Mouse (Mus musculus): ENCODE data around the gene AC129217.1. TPM values are rescaled to one million over a fixed set of nuclear protein-coding genes. Genes with fewer than 3 reads are reported as not detected.

Gene AC129217.1
- polyA plus RNA-seq, 1 experiment from 2014 or later = not detected

DNA sequence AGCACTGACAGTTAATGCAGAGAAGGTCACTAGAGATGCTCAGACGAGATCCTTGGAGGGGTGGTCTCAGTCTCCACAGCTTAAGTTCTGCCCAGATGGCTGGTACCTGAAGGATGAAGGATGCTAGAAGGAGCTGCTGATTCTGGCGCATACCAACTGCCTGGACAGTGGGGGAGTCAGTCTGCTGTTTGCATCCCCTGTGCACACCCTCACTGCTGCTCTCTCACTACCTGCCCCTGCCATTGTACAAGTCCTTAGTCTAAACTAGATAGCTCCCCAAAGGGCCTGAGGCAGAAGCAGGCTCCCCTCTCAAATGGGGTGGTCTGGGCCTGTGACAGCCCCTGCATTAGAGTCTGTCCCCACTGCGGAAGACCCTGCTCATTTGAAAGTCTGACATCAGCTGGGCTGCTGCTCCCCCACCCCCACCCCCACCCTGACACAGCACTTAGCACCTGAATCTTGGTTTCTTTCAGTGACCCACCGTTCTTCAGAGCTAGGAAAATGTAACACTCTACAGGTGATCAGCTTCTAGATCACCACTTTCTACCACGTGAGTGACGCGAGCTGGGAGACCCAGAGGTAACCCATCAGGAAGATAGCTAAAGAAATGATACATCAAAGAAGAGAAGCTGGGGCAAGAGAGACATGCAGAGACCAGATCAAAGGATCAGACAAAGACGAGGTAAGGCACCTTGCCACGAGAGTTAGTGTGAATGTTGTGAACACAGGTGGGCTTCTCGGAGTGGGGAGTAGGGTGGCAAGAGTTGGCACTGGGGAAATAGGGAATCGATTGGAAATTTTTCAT is 9.7 kb downstream of the AC129217.1 start, which contains the start of gene Gng3:
Gene Gng3, minus strand, starts transcription at position 92 of the 805 bp plus-strand sequence.
- H3K4me3 ChIP-seq (ENCODE audit: low read depth, low read length) = peak within 1 kb of the TSS; percentile 80
- H3K36me3 ChIP-seq (ENCODE audit: control insufficient read depth, insufficient read depth) = peaks cover 9% of the 10 kb centered on the region
- no peak for ATAC-seq (ENCODE audit: low read depth)
- 0 out of 2 replicates have a peak within 1 kb of the TSS, but pooled peaks have one; percentile 1 for H3K27ac ChIP-seq (ENCODE audit: low read length)
- H3K9me3 ChIP-seq (replicated peaks; ENCODE audit: control insufficient read depth, low read length) = no peaks in the 10 kb centered on the region
- H3K27me3 ChIP-seq (ENCODE audit: control insufficient read depth, insufficient read depth, low read depth, low read length) = no peaks in the 10 kb centered on the region
- H3K4me1 ChIP-seq (ENCODE audit: control insufficient read depth, low read depth, low read length) = peaks cover 29% of the 10 kb centered on the region
- WGBS (ENCODE audit: insufficient replicate concordance) = 78% methylated on average over 11 of the region's 11 CpGs
- H3K9ac ChIP-seq (ENCODE audit: low read depth, low read length) = peak within 1 kb of the TSS; percentile 90
- H3K4me2 ChIP-seq (ENCODE audit: low read depth, low read length) = peak within 1 kb of the TSS; percentile 75

DNA sequence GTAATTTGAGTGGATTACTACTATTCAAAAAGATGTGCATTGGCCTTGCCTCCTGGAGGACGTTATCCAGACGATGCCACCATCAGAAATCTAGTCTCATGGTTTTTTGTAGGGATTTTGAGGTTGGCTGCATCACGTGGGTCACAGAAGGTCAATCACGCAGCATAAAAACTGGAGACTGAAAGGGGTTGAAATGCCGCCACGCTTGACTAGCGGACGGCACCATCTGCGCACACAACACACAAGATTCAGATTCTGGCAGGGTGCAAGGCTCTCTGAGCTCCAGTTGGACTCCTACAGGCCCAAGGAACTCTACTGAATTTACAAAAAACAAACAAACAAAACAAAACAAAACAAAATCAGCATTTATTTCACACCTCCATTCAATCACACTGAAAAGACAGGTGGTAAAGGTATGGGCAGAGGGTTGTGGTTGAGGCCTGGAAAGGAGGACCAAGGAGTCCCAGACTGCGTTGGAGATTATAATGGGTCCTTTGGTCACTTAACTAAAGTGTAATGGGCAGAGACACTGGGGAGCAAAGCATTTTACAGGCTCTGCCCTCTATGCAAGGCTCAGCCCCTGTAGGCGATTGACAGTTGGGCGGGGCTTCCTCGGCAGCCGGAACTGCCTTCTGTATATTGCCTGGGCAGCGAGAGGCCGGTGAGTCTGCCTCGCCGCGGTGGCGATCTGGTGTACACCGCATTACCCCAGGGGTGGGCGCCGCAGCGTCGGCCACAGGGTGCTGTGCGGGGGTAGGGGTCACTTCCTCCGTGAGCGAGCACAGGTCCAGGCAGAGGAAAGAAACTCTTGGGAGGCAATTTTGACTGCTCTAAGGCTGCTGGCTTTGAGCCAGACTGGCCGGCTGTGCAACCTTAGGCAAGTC is 10.6 kb downstream of the AC129217.1 start:
- Histone ChIP-seq H3K9me3 (replicated peaks; ENCODE audit: control insufficient read depth, low read length) (no peaks in the 10 kb centered on the region), H3K27ac (ENCODE audit: low read length) (peak overlapping the region; percentile 43; the same call in 1 of the 2 replicates), H3K4me3 (ENCODE audit: low read depth, low read length) (peak overlapping the region; percentile 67), H3K36me3 (ENCODE audit: control insufficient read depth, insufficient read depth) (peaks cover 2% of the 10 kb centered on the region; the same call in 1 of the 2 replicates), H3K4me1 (ENCODE audit: control insufficient read depth, low read depth, low read length) (peaks cover 29% of the 10 kb centered on the region), H3K27me3 (ENCODE audit: control insufficient read depth, insufficient read depth, low read depth, low read length) (no peaks in the 10 kb centered on the region), H3K9ac (ENCODE audit: low read depth, low read length) (peak overlapping the region; percentile 74), H3K4me2 (ENCODE audit: low read depth, low read length) (peak overlapping the region; percentile 75)
- WGBS (ENCODE audit: insufficient replicate concordance) = 26% methylated on average over 29 of the region's 29 CpGs
- ATAC-seq (ENCODE audit: low read depth) = peak; percentile 73

- H3K9me3 ChIP-seq (replicated peaks; ENCODE audit: control insufficient read depth, low read length) = no peaks in the 10 kb centered on the region
- H3K27me3 ChIP-seq (ENCODE audit: control insufficient read depth, insufficient read depth, low read depth, low read length) = no peaks in the 10 kb centered on the region
- H3K4me2 ChIP-seq (ENCODE audit: low read depth, low read length) = peak overlapping the region; percentile 75
- no peak overlapping the region for H3K27ac ChIP-seq (ENCODE audit: low read length)
- WGBS (ENCODE audit: insufficient replicate concordance) = 82% methylated on average over 7 of the region's 7 CpGs
- ATAC-seq (ENCODE audit: low read depth) = no peak
- no peak overlapping the region; the same call in 1 of the 2 replicates for H3K9ac ChIP-seq (ENCODE audit: low read depth, low read length)
- H3K4me1 ChIP-seq (ENCODE audit: control insufficient read depth, low read depth, low read length) = peaks cover 29% of the 10 kb centered on the region
- peaks cover 3% of the 10 kb centered on the region; the same call in 1 of the 2 replicates for H3K36me3 ChIP-seq (ENCODE audit: control insufficient read depth, insufficient read depth)
- peak overlapping the region; percentile 67 for H3K4me3 ChIP-seq (ENCODE audit: low read depth, low read length)
Measured at GRCm38 (mm10) chr19:8841012-8841411, 11.4 kb downstream of the AC129217.1 start.

DNA sequence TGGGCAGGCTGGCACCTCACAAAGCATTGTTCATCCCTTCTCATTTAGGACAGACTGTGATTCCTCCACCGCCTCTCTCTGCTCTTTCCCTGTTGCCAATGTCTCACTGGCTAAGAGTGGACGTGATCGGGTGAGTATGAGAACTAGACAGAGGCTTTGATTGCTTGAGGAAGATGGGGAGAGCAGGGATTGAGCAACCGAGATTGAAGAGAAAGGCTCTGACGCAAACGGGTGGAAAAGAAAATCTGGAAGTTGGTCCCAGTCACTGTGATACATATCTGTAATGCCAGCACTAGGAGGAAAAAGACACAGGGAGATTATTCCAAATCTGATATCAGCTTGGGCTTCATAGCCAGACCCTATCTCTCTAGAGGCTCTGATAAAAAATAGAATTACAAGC is 13.4 kb downstream of the AC129217.1 start:
- peaks cover 8% of the 10 kb centered on the region; the same call in 1 of the 2 replicates for H3K36me3 ChIP-seq (ENCODE audit: control insufficient read depth, insufficient read depth)
- no peaks in the 10 kb centered on the region for H3K27me3 ChIP-seq (ENCODE audit: control insufficient read depth, insufficient read depth, low read depth, low read length)
- 61% methylated on average over 6 of the region's 6 CpGs for WGBS (ENCODE audit: insufficient replicate concordance)
- no peak overlapping the region for H3K9ac ChIP-seq (ENCODE audit: low read depth, low read length)
- ATAC-seq (ENCODE audit: low read depth) = no peak
- no peak overlapping the region for H3K4me3 ChIP-seq (ENCODE audit: low read depth, low read length)
- peaks cover 21% of the 10 kb centered on the region for H3K4me1 ChIP-seq (ENCODE audit: control insufficient read depth, low read depth, low read length)
- H3K9me3 ChIP-seq (replicated peaks; ENCODE audit: control insufficient read depth, low read length) = no peaks in the 10 kb centered on the region
- H3K4me2 ChIP-seq (ENCODE audit: low read depth, low read length) = no peak overlapping the region
- H3K27ac ChIP-seq (ENCODE audit: low read length) = no peak overlapping the region

GRCm38 (mm10) chr19:8844371-8845129 is 15.0 kb downstream of the AC129217.1 start:
- Histone ChIP-seq H3K9ac (ENCODE audit: low read depth, low read length) (no peak overlapping the region), H3K36me3 (ENCODE audit: control insufficient read depth, insufficient read depth) (peaks cover 8% of the 10 kb centered on the region; the same call in 1 of the 2 replicates), H3K27me3 (ENCODE audit: control insufficient read depth, insufficient read depth, low read depth, low read length) (no peaks in the 10 kb centered on the region), H3K4me2 (ENCODE audit: low read depth, low read length) (no peak overlapping the region), H3K27ac (ENCODE audit: low read length) (no peak overlapping the region), H3K4me1 (ENCODE audit: control insufficient read depth, low read depth, low read length) (peaks cover 11% of the 10 kb centered on the region), H3K9me3 (replicated peaks; ENCODE audit: control insufficient read depth, low read length) (no peaks in the 10 kb centered on the region), H3K4me3 (ENCODE audit: low read depth, low read length) (no peak overlapping the region)
- no peak for ATAC-seq (ENCODE audit: low read depth)
- 59% methylated on average over 5 of the region's 5 CpGs for WGBS (ENCODE audit: insufficient replicate concordance)

GRCm38 (mm10) chr19:8848356-8848755 is 18.8 kb downstream of the AC129217.1 start:
- Histone ChIP-seq H3K4me3 (ENCODE audit: low read depth, low read length) (no peak overlapping the region), H3K27me3 (ENCODE audit: control insufficient read depth, insufficient read depth, low read depth, low read length) (no peaks in the 10 kb centered on the region), H3K9me3 (replicated peaks; ENCODE audit: control insufficient read depth, low read length) (no peaks in the 10 kb centered on the region), H3K36me3 (ENCODE audit: control insufficient read depth, insufficient read depth) (peaks cover 8% of the 10 kb centered on the region; the same call in 1 of the 2 replicates), H3K4me1 (ENCODE audit: control insufficient read depth, low read depth, low read length) (no peaks in the 10 kb centered on the region), H3K27ac (ENCODE audit: low read length) (no peak overlapping the region), H3K4me2 (ENCODE audit: low read depth, low read length) (no peak overlapping the region), H3K9ac (ENCODE audit: low read depth, low read length) (no peak overlapping the region)
- 74% methylated on average over 5 of the region's 5 CpGs for WGBS (ENCODE audit: insufficient replicate concordance)
- ATAC-seq (ENCODE audit: low read depth) = no peak

- no peak within 1 kb of the TSS for H3K27ac ChIP-seq (ENCODE audit: low read length)
- 42% methylated on average over 7 of the region's 7 CpGs for WGBS (ENCODE audit: insufficient replicate concordance)
- no peaks in the 10 kb centered on the region for H3K4me1 ChIP-seq (ENCODE audit: control insufficient read depth, low read depth, low read length)
- H3K9me3 ChIP-seq (replicated peaks; ENCODE audit: control insufficient read depth, low read length) = no peaks in the 10 kb centered on the region
- H3K4me2 ChIP-seq (ENCODE audit: low read depth, low read length) = no peak within 1 kb of the TSS
- H3K4me3 ChIP-seq (ENCODE audit: low read depth, low read length) = no peak within 1 kb of the TSS
- H3K36me3 ChIP-seq (ENCODE audit: control insufficient read depth, insufficient read depth) = peaks cover 8% of the 10 kb centered on the region; the same call in 1 of the 2 replicates
- H3K9ac ChIP-seq (ENCODE audit: low read depth, low read length) = no peak within 1 kb of the TSS
- no peaks in the 10 kb centered on the region for H3K27me3 ChIP-seq (ENCODE audit: control insufficient read depth, insufficient read depth, low read depth, low read length)
- ATAC-seq (ENCODE audit: low read depth) = no peak
Measured at GRCm38 (mm10) chr19:8850402-8850901, 20.9 kb downstream of the AC129217.1 start, which contains the start of gene Lrrn4cl. Gene Lrrn4cl, plus strand, starts transcription at chr19:8850768.

DNA sequence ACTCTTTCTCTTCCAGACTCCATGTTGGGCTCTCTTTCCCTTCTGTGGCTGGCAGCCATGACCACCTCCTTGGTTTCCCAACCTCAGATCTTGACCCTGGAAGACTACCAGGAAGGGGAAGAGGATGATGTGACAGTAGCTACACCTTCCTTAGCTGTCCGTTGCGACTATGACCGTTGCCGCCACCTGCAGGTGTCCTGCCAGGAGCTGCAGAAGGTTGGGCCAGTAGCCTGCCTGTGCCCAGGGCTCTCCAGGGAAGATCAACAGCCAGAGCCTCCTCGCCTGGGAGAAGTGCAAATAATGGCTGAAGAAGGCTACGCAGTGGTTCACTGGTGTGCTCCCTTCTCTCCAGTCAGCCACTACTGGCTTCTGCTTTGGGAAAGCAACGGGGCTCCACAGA is 22.1 kb downstream of the AC129217.1 start:
- no peak for ATAC-seq (ENCODE audit: low read depth)
- H3K4me2 ChIP-seq (ENCODE audit: low read depth, low read length) = no peak overlapping the region
- no peak overlapping the region for H3K27ac ChIP-seq (ENCODE audit: low read length)
- no peaks in the 10 kb centered on the region for H3K9me3 ChIP-seq (replicated peaks; ENCODE audit: control insufficient read depth, low read length)
- WGBS (ENCODE audit: insufficient replicate concordance) = 50% methylated on average over 7 of the region's 7 CpGs
- no peaks in the 10 kb centered on the region; the same call in 1 of the 2 replicates for H3K27me3 ChIP-seq (ENCODE audit: control insufficient read depth, insufficient read depth, low read depth, low read length)
- no peak overlapping the region for H3K9ac ChIP-seq (ENCODE audit: low read depth, low read length)
- H3K4me3 ChIP-seq (ENCODE audit: low read depth, low read length) = no peak overlapping the region
- H3K36me3 ChIP-seq (ENCODE audit: control insufficient read depth, insufficient read depth) = peaks cover 1% of the 10 kb centered on the region; the same call in 1 of the 2 replicates
- H3K4me1 ChIP-seq (ENCODE audit: control insufficient read depth, low read depth, low read length) = no peaks in the 10 kb centered on the region
